Mouse (Mus musculus): ENCODE data around the gene R3hdm4.
A peak's percentile ranks its signal among the peaks of the same experiment; 100 is the strongest.

R3hdm4 gene

GRCm38 (mm10) chr10:79865801-79866295 lies 55.2 kb downstream of the R3hdm4 start:
- DNase-seq: no peak

GRCm38 (mm10) chr10:79865189-79865601 lies 55.8 kb downstream of the R3hdm4 start:
- DNase-seq: no peak

GRCm38 (mm10) chr10:79864351-79865188 lies 56.4 kb downstream of the R3hdm4 start:
- no peak for DNase-seq

- DNase-seq: no peak
Observed at GRCm38 (mm10) chr10:79862925-79863324, 58.1 kb downstream of the R3hdm4 start.

- DNase-seq: no peak
Observed at GRCm38 (mm10) chr10:79862049-79862788, 58.8 kb downstream of the R3hdm4 start.

GRCm38 (mm10) chr10:79861230-79862048 lies 59.6 kb downstream of the R3hdm4 start:
- peak; percentile 83 for DNase-seq

- DNase-seq: no peak
Observed at GRCm38 (mm10) chr10:79860079-79860911, 60.7 kb downstream of the R3hdm4 start.

Data from kidney, postnatal 14 days (tissue).